Mouse (Mus musculus) hindbrain, embryonic 11.5 days (tissue): ENCODE results near the gene Gcnt4. TPM values are rescaled to one million over a fixed set of nuclear protein-coding genes. Genes with fewer than 3 reads are reported as not detected.

Experiments
- ATAC-seq: fragments of 200-750 bp; cut with Nextera tagmentation; 2 replicates; pipeline ENCODE4 v1.8.0; 2017; ENCODE audit warnings: mild to moderate bottlenecking, moderate TSS enrichment, moderate library complexity; ENCODE audit not compliant: low FRiP score
- DNase-seq: peaks from one replicate; pipeline ENCODE4 v3.0.0-alpha.2; 2015; ENCODE audit warnings: low spot score
- H3K27ac ChIP-seq: fragments of 300-500 bp; sonication (generic); 2 replicates; pipeline ENCODE4 v1.5.1; 2014; ENCODE audit warnings: mild to moderate bottlenecking, low read depth, low read length
- H3K27me3 ChIP-seq: fragments of 300-500 bp; sonication (generic); 2 replicates; pipeline ENCODE4 v1.6.1; 2014; ENCODE audit warnings: mild to moderate bottlenecking, low read length, moderate library complexity, mixed read lengths; ENCODE audit not compliant: control insufficient read depth, insufficient read depth
- H3K36me3 ChIP-seq: fragments of 300-500 bp; sonication (generic); 2 replicates; pipeline ENCODE4 v1.6.1; 2014; ENCODE audit warnings: mild to moderate bottlenecking, low read length, moderate library complexity, mixed read lengths; ENCODE audit not compliant: control insufficient read depth, insufficient read depth
- H3K4me1 ChIP-seq: fragments of 300-500 bp; sonication (generic); replicated peaks from 2 replicates; pipeline ENCODE4 v1.6.1; 2014; ENCODE audit warnings: low read length, mixed read lengths; ENCODE audit not compliant: control insufficient read depth, insufficient read depth
- H3K4me2 ChIP-seq: fragments of 300-500 bp; sonication (generic); replicated peaks from 2 replicates; pipeline ENCODE4 v1.6.1; 2014; ENCODE audit warnings: mild to moderate bottlenecking, low read depth, low read length
- H3K4me3 ChIP-seq: fragments of 300-500 bp; sonication (generic); 2 replicates; pipeline ENCODE4 v1.5.1; 2014; ENCODE audit warnings: low read depth, low read length
- H3K9ac ChIP-seq: fragments of 300-500 bp; sonication (generic); 2 replicates; pipeline ENCODE4 v1.6.1; 2014; ENCODE audit warnings: low read depth, low read length
- H3K9me3 ChIP-seq: fragments of 300-500 bp; sonication (generic); 2 replicates; pipeline ENCODE4 v1.6.1; 2016; ENCODE audit warnings: low read length; ENCODE audit not compliant: control insufficient read depth
- WGBS: fragments of 180-500 bp; shearing (Covaris S2); extraction: QIAGEN DNeasy Blood & Tissue Kit; methylation state at CpG from one replicate; pipeline ENCODE4 v1.1.7; 2014; 5-methylcytosine and 5-hydroxymethylcytosine counted together
- polyA plus RNA-seq: library from polyadenylated mRNA; unstranded; fragments of >200 nt; fragmentation: Nextera tagmentation; extraction: Ambion mirVana; gene quantifications from 2 replicates; pipeline ENCODE4 v1.2.1, GENCODE M21; 2014

Gene Gcnt4
- polyA plus RNA-seq, 1 experiment from 2014 or later, result 0.17 TPM

DNA sequence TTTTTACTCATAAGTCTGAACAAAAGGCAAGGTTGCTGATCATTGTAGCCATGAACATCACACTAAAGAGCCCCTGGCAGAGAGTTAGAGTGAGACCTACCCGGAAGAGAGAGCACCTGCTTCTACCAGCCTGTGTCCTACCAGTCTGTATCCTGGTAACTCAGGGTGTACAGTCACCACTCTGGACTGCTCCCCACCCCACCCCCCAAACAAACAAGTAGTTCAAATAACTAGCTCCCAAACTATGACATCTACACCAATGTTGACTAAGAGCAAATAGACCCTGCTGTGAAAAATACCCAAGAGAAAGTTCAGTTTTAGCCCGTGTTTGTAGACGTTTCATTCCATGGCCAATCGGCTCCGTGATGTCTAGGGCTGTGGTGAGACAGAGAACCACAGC lies 38.3 kb downstream of the Gcnt4 start:
- Histone ChIP-seq H3K4me2 (no peak overlapping the region), H3K4me3 (no peak overlapping the region), H3K9ac (no peak overlapping the region), H3K27ac (no peak overlapping the region), H3K27me3 (no peaks in the 10 kb centered on the region), H3K9me3 (no peaks in the 10 kb centered on the region), H3K36me3 (no peaks in the 10 kb centered on the region), H3K4me1 (no peaks in the 10 kb centered on the region)
- WGBS, result 95% methylated on average over 5 of the region's 5 CpGs
- ATAC-seq (no peak), DNase-seq (no peak)

DNA sequence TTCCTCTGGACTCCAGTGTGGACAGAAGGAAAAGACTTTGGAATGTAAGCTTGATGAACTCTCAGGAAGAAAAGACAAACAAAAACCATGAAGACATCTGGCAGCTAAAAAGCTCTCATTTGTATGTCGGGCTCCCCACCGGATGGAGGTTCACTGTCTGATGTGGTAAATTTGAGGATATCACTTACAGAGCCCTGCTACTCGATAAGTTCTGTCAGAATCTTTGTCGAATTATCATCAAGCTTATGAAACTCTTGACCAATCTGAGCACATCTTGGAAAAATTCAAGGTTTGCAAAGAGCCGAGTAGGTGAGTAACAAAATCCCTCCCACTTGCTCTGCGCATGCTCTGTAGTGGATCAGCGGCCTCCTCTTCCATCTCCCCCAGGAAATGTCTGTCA lies 40.5 kb downstream of the Gcnt4 start:
- ATAC-seq (no peak), DNase-seq (no peak)
- Histone ChIP-seq H3K4me2 (no peak overlapping the region), H3K4me3 (no peak overlapping the region), H3K27ac (no peak overlapping the region), H3K9me3 (no peaks in the 10 kb centered on the region), H3K36me3 (no peaks in the 10 kb centered on the region), H3K4me1 (no peaks in the 10 kb centered on the region), H3K27me3 (no peaks in the 10 kb centered on the region), H3K9ac (no peak overlapping the region)
- WGBS, result 90% methylated on average over 7 of the region's 7 CpGs

DNA sequence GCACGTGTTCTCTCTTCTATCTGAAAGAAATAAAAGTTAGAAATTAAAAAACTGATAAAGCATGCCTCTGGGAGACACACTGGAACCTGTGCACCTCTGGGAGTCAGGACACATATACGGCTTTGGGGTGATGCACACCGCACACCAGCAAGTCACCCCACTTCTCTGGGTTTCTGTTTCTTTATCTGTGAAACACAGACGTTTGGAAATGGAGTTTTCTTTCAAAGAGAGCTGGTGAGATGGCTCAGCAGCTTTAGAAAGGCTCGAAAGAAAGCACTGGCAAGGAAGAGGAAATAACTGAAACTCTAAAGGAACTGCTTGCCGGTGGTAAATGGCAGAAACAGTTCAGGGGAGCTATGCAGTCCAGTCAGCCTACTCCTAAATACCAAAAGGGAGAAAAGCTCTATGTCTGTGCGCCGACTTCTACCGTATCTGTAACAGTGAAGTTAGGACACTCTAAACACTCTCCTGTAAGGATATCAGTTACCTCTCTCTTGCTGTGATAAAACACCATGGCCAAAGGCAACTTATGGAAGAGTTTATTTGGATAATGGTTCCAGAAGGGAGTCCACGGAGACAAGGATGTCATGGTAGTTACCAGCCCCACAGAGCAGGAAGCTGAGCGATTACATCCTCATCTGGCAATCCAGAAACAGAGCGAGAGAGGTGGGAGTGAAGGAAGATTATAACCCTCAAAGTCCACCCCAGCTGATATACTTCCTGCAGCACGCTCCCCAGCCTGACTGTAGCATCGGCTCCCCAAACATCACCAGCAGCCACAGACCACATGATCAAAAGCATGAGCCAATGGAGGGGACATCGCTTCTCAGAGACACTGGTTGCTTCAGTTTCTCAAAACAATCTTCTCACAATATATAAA lies 42.0 kb downstream of the Gcnt4 start:
- no peaks in the 10 kb centered on the region for H3K4me1 ChIP-seq
- H3K27me3 ChIP-seq, result no peaks in the 10 kb centered on the region
- WGBS, result 89% methylated on average over 15 of the region's 15 CpGs

DNA sequence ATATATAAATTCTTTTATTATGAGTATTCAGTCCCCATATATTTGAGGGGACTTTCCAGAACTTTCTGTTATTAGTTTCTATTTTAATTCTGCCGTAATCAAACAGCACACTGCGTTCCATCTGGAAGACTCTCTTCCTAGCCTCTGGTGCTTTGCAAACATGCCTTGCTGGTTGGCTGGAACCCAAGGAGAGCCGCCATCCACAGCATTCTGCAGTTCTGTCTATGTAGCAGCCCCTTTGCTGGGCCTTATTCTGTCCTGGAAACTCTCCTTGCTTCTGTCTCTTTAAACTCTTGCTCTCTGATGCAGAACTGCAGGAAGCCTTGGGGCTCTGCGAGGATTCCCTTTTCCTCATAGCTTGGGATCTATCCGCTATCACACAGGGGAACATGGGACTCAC lies 42.6 kb downstream of the Gcnt4 start:
- Histone ChIP-seq H3K9ac (no peak overlapping the region), H3K36me3 (no peaks in the 10 kb centered on the region), H3K27ac (no peak overlapping the region), H3K4me3 (no peak overlapping the region), H3K9me3 (no peaks in the 10 kb centered on the region), H3K4me2 (no peak overlapping the region), H3K27me3 (no peaks in the 10 kb centered on the region), H3K4me1 (no peaks in the 10 kb centered on the region)
- 91% methylated on average over 5 of the region's 5 CpGs for WGBS
- ATAC-seq, result no peak
- no peak for DNase-seq

More for the DNA sequence above, 42.0 kb downstream of the Gcnt4 start:
- ATAC-seq, result no peak
- Histone ChIP-seq H3K4me2 (no peak overlapping the region), H3K9me3 (no peaks in the 10 kb centered on the region), H3K27ac (no peak overlapping the region), H3K9ac (no peak overlapping the region), H3K36me3 (no peaks in the 10 kb centered on the region), H3K4me3 (no peak overlapping the region)
- no peak for DNase-seq

DNA sequence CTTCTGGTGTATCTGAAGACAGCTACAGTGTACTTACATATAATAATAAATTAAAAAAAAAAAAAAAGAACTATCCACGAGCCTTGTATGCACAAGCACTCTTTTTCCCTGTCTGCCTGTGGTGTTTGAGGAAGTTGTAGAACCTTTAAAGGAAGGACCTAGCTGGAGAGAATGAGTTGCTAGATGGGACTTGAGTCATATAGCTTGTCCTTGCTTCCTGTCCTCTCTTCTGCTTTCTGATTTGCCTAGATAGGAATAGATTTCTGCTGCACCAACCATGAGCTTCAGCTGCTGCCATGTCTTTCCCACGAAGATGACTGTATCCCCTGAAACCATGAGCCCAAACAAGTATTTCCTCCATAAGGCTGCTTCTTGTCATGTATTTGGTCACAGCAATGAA lies 43.3 kb downstream of the Gcnt4 start:
- no peak for DNase-seq
- Histone ChIP-seq H3K27ac (no peak overlapping the region), H3K4me3 (no peak overlapping the region), H3K4me2 (no peak overlapping the region), H3K36me3 (no peaks in the 10 kb centered on the region), H3K9me3 (no peaks in the 10 kb centered on the region), H3K27me3 (no peaks in the 10 kb centered on the region), H3K9ac (no peak overlapping the region), H3K4me1 (no peaks in the 10 kb centered on the region)
- ATAC-seq, result no peak
- WGBS, result 88% methylated on average over 2 of the region's 2 CpGs

DNA sequence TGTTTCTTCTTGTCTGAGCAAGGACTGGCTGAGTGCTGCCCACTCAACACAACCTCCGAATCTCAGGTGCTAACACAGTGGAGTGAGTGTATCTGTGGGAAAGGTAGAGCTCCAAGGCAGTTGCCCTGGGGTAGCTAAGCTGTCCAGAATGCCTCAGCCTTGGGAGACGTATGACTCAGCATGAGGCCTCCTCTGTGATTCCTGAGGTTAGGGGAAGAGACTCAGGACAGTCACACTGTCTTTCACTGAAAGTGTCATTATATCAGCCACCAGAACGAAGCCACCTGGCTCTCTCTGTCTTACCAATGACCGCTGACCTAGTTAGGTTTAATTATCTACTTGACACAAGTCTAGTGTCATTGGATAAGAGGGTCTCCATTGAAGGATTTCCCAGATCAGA lies 46.6 kb downstream of the Gcnt4 start:
- WGBS, result 84% methylated on average over 4 of the region's 4 CpGs
- Histone ChIP-seq H3K27me3 (no peaks in the 10 kb centered on the region), H3K4me3 (no peak overlapping the region), H3K9me3 (no peaks in the 10 kb centered on the region), H3K4me1 (no peaks in the 10 kb centered on the region), H3K4me2 (no peak overlapping the region), H3K9ac (no peak overlapping the region), H3K27ac (no peak overlapping the region), H3K36me3 (no peaks in the 10 kb centered on the region)
- ATAC-seq (no peak), DNase-seq (no peak)

DNA sequence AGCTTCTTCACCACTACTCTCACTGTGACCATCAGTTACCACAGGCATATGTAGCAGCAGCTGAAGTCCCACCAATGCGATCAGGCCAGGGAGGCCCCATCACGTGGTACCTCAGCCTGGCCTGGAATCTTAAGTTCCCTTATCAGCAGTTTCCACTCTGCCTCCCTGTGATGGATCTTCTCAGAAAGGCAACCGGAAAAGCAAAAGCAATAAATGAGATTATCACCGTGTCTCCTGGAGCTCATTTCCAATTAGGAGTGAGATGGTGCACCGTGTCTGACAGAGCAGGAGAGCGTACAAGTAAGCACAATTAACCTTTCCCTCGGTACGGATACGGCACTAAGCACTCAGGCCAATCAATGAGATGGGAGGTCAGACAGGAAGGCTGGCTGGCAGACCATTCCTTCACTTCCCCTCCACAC lies 47.4 kb downstream of the Gcnt4 start:
- H3K9ac ChIP-seq, result no peak overlapping the region
- no peaks in the 10 kb centered on the region for H3K9me3 ChIP-seq
- no peaks in the 10 kb centered on the region for H3K27me3 ChIP-seq
- H3K36me3 ChIP-seq, result no peaks in the 10 kb centered on the region
- H3K4me3 ChIP-seq, result no peak overlapping the region
- ATAC-seq (no peak), DNase-seq (no peak)
- H3K27ac ChIP-seq, result no peak overlapping the region
- H3K4me2 ChIP-seq, result no peak overlapping the region
- no peaks in the 10 kb centered on the region for H3K4me1 ChIP-seq
- 83% methylated on average over 9 of the region's 9 CpGs for WGBS

DNA sequence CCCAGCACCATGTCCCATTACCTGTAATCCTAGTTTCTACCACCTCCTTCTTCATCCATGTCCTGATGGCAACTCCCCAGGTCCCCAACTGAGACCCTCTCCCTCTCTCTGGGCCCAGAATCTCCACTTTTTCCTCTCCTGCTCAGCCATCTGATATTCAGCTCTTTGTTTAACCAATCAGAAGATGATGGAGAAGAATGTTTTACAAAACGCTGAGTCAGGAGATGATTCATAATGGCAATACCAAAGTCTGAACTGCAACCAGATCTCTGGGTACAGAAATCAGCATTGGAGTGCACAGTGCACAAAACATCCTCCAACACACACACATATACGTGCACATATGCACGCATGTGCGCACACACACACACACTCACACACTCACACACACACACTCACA lies 48.8 kb downstream of the Gcnt4 start:
- ATAC-seq (no peak), DNase-seq (no peak)
- Histone ChIP-seq H3K27me3 (no peaks in the 10 kb centered on the region), H3K4me1 (no peaks in the 10 kb centered on the region), H3K4me3 (no peak overlapping the region), H3K4me2 (no peak overlapping the region), H3K9ac (no peak overlapping the region), H3K36me3 (no peaks in the 10 kb centered on the region), H3K9me3 (no peaks in the 10 kb centered on the region), H3K27ac (no peak overlapping the region)
- 95% methylated on average over 4 of the region's 4 CpGs for WGBS

DNA sequence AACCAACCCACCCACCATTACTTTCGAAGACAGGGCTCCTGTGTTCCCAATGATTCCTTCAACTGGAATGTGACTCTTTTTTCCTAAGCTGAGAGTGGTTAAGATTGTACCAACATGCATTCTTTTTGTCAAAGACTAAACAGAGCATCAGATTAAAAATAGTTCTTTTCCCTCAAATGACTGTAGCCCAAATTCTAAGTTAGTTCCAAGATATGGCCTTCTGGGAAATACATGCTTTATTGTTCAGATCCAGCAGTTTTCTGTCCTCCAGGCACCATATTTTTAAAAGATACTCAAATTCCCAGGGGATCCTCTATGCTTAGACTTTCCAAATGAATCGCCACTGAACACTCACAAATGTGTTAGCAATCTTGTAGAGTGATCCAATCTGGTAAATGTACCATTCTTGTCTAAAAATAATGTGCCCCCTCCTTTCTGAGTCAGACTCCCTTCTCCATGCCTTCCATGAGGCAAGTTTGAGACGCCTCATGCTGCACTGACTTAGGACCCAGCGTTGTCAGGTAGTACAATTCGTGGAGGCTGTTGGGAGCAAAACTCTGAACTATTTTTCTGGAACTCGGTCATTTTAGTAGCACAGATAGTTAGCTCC lies 52.6 kb downstream of the Gcnt4 start:
- Histone ChIP-seq H3K4me2 (no peak overlapping the region), H3K4me3 (no peak overlapping the region), H3K9ac (no peak overlapping the region), H3K36me3 (no peaks in the 10 kb centered on the region), H3K9me3 (no peaks in the 10 kb centered on the region), H3K4me1 (no peaks in the 10 kb centered on the region), H3K27ac (no peak overlapping the region), H3K27me3 (no peaks in the 10 kb centered on the region)
- ATAC-seq (no peak), DNase-seq (no peak)
- 88% methylated on average over 6 of the region's 6 CpGs for WGBS
